Mouse (Mus musculus): ENCODE data around the gene Rpl6. TPM values are rescaled to one million over a fixed set of nuclear protein-coding genes. Genes with fewer than 3 reads are reported as not detected.
A peak's percentile ranks its signal among the peaks of the same experiment; 100 is the strongest.

Rpl6 gene
- total and polyA plus RNA-seq, 2 experiments from 2014 or later, result 359 to 672 TPM

DNA sequence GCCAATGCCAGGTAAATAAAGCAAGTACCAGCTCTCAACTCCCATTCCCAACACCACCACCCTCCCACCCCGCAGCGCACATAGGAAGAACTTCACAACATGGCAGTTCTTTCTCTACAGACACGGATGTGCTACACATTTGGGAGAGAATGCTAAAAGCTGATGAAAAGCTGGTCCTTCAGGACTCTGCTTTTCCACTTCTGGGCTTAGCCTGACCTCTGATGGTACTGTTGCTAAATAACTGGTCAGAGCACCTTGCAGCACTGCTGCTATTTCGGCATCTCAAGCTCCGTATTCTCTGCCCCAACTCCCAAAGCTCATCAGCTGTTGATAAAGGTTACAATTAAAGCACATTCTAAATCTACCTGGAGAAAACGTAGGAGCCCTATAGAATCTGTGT lies 37.4 kb upstream of the Rpl6 start:
- Histone ChIP-seq H3K27me3 (ENCODE audit: insufficient read depth, low read length) (no peaks in the 10 kb centered on the region), H3K9ac (no peak overlapping the region), H3K4me1 (ENCODE audit: insufficient read depth) (no peaks in the 10 kb centered on the region), H3K4me2 (ENCODE audit: low read depth) (no peak overlapping the region), H3K4me3 (ENCODE audit: low read depth, low read length) (no peak overlapping the region), H3K36me3 (ENCODE audit: insufficient read depth) (peaks cover 55% of the 10 kb centered on the region), H3K27ac (ENCODE audit: low read depth, low read length) (no peak overlapping the region), H3K9me3 (ENCODE audit: low read length) (no peaks in the 10 kb centered on the region)
- no peak for DNase-seq
- no peak for ATAC-seq
- 94% methylated on average over 6 of the region's 6 CpGs for WGBS
- peak; percentile 16; the same call in 1 of the 2 replicates for TF ChIP-seq CTCF (IDR thresholded peaks at IDR 0.05; ENCODE audit: low read depth)

DNA sequence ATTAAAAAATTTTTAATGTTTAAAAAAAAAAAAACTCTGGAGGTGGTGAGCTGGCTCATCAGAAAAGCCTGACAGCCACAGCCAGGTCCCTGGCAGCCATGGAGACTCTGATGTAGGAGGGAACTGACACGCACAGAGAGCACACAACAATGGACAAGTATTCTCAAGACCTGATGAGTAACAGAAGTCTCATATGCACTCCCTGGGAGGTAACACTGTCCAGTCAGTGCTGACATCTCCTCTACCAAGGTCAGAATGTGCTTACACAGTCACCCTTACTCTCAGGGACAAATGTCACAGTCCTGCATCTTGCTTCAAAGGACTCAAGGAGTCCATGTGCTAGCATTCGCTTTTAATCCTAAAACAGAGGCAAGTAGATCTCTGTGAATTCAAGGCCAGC lies 34.7 kb upstream of the Rpl6 start:
- Histone ChIP-seq H3K4me3 (ENCODE audit: low read depth, low read length) (no peak overlapping the region), H3K27ac (ENCODE audit: low read depth, low read length) (no peak overlapping the region), H3K9me3 (ENCODE audit: low read length) (no peaks in the 10 kb centered on the region), H3K36me3 (ENCODE audit: insufficient read depth) (peaks cover 29% of the 10 kb centered on the region), H3K4me1 (ENCODE audit: insufficient read depth) (no peaks in the 10 kb centered on the region), H3K9ac (no peak overlapping the region), H3K4me2 (ENCODE audit: low read depth) (no peak overlapping the region), H3K27me3 (ENCODE audit: insufficient read depth, low read length) (no peaks in the 10 kb centered on the region)
- no peak for TF ChIP-seq CTCF (IDR thresholded peaks at IDR 0.05; ENCODE audit: low read depth)
- 85% methylated on average over 2 of the region's 2 CpGs for whole genome bisulfite sequencing
- no peak for DNase-seq
- ATAC-seq, result no peak

GRCm38 (mm10) chr5:121172835-121173234 lies 31.4 kb upstream of the Rpl6 start:
- no peaks in the 10 kb centered on the region for H3K27me3 ChIP-seq (ENCODE audit: insufficient read depth, low read length)
- no peak overlapping the region for H3K4me2 ChIP-seq (ENCODE audit: low read depth)
- H3K27ac ChIP-seq (ENCODE audit: low read depth, low read length), result no peak overlapping the region
- peaks cover 11% of the 10 kb centered on the region for H3K36me3 ChIP-seq (ENCODE audit: insufficient read depth)
- WGBS, result 73% methylated on average over 4 of the region's 4 CpGs
- no peaks in the 10 kb centered on the region for H3K4me1 ChIP-seq (ENCODE audit: insufficient read depth)
- ATAC-seq (no peak), DNase-seq (peak; percentile 54)
- H3K9ac ChIP-seq, result no peak overlapping the region
- peak; percentile 61 for TF ChIP-seq CTCF (IDR thresholded peaks at IDR 0.05; ENCODE audit: low read depth)
- H3K4me3 ChIP-seq (ENCODE audit: low read depth, low read length), result no peak overlapping the region
- H3K9me3 ChIP-seq (ENCODE audit: low read length), result no peaks in the 10 kb centered on the region

DNA sequence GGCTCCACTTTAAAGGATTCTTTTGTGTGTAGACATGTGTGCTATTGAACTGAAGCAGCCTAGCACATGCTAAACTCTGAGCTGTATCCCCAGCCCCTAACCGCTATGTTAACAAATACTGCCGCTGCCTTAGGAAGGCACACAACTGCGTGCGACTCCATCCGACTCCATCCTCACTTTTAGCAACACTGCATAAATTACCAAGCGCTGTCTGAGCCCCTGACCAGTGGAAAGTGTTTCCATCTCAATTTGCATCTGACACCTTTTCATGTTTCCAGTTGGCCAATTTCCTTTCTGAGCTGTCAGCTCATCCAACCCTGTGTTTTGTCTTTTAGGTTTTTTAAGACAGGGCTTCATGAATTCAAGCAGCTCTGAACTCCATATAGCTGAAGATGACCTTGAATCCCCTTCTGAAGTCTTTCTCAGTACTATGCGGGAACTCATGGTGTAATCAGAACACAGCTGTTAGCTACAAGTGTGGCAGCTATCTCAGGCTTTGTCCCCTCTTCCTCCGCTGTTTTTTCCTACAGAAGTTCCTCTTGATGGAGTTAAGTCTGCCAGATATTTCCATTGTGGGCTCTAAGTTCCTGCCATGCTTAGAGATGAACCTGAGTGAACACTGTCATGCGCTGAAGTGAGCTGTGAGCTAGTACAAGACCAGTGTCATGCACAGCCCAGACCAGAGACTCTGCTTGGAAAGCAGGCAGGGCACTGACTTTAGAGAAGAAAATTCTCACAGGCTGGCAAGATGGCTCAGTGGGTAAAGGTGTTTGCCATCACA lies 25.0 kb upstream of the Rpl6 start:
- 34% methylated on average over 9 of the region's 9 CpGs for WGBS
- H3K36me3 ChIP-seq (ENCODE audit: insufficient read depth), result no peaks in the 10 kb centered on the region
- no peaks in the 10 kb centered on the region for H3K27me3 ChIP-seq (ENCODE audit: insufficient read depth, low read length)
- H3K4me2 ChIP-seq (ENCODE audit: low read depth), result no peak overlapping the region
- H3K4me3 ChIP-seq (ENCODE audit: low read depth, low read length), result no peak overlapping the region
- TF ChIP-seq CTCF (IDR thresholded peaks at IDR 0.05; ENCODE audit: low read depth), result no peak
- no peaks in the 10 kb centered on the region for H3K9me3 ChIP-seq (ENCODE audit: low read length)
- DNase-seq, result peak; percentile 33
- H3K9ac ChIP-seq, result no peak overlapping the region
- H3K27ac ChIP-seq (ENCODE audit: low read depth, low read length), result no peak overlapping the region
- ATAC-seq, result peak; percentile 78
- H3K4me1 ChIP-seq (ENCODE audit: insufficient read depth), result no peaks in the 10 kb centered on the region

- 62% methylated on average over 9 of the region's 9 CpGs for WGBS
- no peak for ATAC-seq
- Histone ChIP-seq H3K36me3 (ENCODE audit: insufficient read depth) (no peaks in the 10 kb centered on the region), H3K9ac (no peak overlapping the region), H3K4me3 (ENCODE audit: low read depth, low read length) (no peak overlapping the region), H3K27me3 (ENCODE audit: insufficient read depth, low read length) (no peaks in the 10 kb centered on the region), H3K9me3 (ENCODE audit: low read length) (no peaks in the 10 kb centered on the region), H3K27ac (ENCODE audit: low read depth, low read length) (no peak overlapping the region), H3K4me1 (ENCODE audit: insufficient read depth) (no peaks in the 10 kb centered on the region), H3K4me2 (ENCODE audit: low read depth) (no peak overlapping the region)
- no peak for TF ChIP-seq CTCF (IDR thresholded peaks at IDR 0.05; ENCODE audit: low read depth)
- no peak for DNase-seq
These were observed 21.0 kb upstream of the Rpl6 start for GRCm38 (mm10) chr5:121183269-121183668.

DNA sequence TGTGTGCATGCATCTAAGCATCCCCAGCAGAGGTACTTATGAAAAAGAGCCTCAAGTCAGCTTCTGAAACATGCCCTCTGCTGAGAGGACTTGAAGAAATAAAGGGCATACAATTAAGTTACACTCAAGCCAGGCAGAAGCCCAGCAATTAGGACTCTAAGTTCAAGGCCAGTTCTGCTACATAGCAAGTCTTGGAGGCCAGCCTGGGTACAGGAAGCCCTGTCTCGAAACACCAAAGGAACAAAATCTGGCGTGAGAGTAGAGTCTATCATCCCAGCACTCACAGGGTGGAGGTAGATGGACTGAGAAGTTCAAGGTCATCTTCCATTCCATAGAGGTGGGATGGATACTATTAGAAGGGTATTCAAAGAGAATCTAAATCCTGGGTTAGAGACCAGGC lies 19.9 kb upstream of the Rpl6 start:
- no peak for TF ChIP-seq CTCF (IDR thresholded peaks at IDR 0.05; ENCODE audit: low read depth)
- no peaks in the 10 kb centered on the region for H3K27me3 ChIP-seq (ENCODE audit: insufficient read depth, low read length)
- no peaks in the 10 kb centered on the region for H3K9me3 ChIP-seq (ENCODE audit: low read length)
- H3K4me3 ChIP-seq (ENCODE audit: low read depth, low read length), result no peak overlapping the region
- H3K36me3 ChIP-seq (ENCODE audit: insufficient read depth), result no peaks in the 10 kb centered on the region
- ATAC-seq (no peak), DNase-seq (no peak)
- 89% methylated on average over 2 of the region's 2 CpGs for WGBS
- H3K4me2 ChIP-seq (ENCODE audit: low read depth), result no peak overlapping the region
- no peak overlapping the region for H3K9ac ChIP-seq
- no peak overlapping the region for H3K27ac ChIP-seq (ENCODE audit: low read depth, low read length)
- H3K4me1 ChIP-seq (ENCODE audit: insufficient read depth), result no peaks in the 10 kb centered on the region

DNA sequence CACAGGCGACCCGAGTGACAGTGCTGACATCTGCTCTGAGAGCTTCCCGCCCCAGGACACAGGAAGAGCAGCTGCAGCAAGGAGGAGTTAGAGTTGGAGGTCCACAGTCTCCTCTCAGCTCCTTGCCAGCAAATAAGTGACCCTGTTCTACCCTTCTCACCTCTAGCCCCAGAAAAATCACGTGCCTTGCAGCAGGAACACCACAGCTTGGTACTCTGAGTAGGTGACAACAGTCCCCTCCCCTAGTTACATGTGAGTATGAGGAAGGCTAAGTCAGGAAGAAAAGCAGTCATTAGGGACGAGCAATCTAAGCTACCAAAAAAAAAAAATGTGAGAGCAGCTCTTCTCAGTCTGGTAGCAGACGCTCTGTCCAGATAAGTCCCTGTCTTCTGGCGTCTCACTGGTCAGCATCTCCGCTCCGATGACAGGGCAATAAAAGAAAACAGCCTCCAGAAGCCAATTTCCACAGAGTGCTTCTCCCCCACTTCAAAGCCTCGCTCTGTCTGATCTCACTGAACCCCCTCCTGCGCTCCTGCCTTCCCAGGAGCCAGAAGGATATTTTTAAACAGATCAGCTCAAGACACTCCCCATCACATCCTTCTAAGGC lies 19.2 kb upstream of the Rpl6 start:
- ATAC-seq (no peak), DNase-seq (no peak)
- WGBS, result 68% methylated on average over 11 of the region's 11 CpGs
- Histone ChIP-seq H3K36me3 (ENCODE audit: insufficient read depth) (no peaks in the 10 kb centered on the region), H3K4me2 (ENCODE audit: low read depth) (no peak overlapping the region), H3K4me3 (ENCODE audit: low read depth, low read length) (no peak overlapping the region), H3K9ac (no peak overlapping the region), H3K27me3 (ENCODE audit: insufficient read depth, low read length) (no peaks in the 10 kb centered on the region), H3K9me3 (ENCODE audit: low read length) (no peaks in the 10 kb centered on the region), H3K4me1 (ENCODE audit: insufficient read depth) (0 out of 2 replicates have a peak, but pooled peaks cover under 1% of the 10 kb centered on the region), H3K27ac (ENCODE audit: low read depth, low read length) (no peak overlapping the region)
- no peak for TF ChIP-seq CTCF (IDR thresholded peaks at IDR 0.05; ENCODE audit: low read depth)
